Mouse (Mus musculus): ENCODE results near the gene Sept1. TPM values are rescaled to one million over a fixed set of nuclear protein-coding genes. Genes with fewer than 3 reads are reported as not detected.
"Not testable (repeated sequence)": the region's sequence is repeated elsewhere in the genome, so short reads cannot be mapped to it uniquely, and the experiment has no call there.

Sept1 gene
- total RNA-seq, 2 experiments from 2014 or later, result 12.6 to 14.5 TPM

GRCm38 (mm10) chr7:127253821-127254769 is 21.2 kb upstream of the Sept1 start:
- peak; percentile 79 to 80 for DNase-seq (ENCODE audit: low spot score in 2 of 2)

- DNase-seq (ENCODE audit: low spot score in 2 of 2), result no peak
These were observed 20.4 kb upstream of the Sept1 start for GRCm38 (mm10) chr7:127253341-127253740.

- DNase-seq (ENCODE audit: low spot score in 2 of 2), result no peak
These were observed 19.5 kb upstream of the Sept1 start for GRCm38 (mm10) chr7:127252414-127252813.

GRCm38 (mm10) chr7:127250511-127250910 is 17.6 kb upstream of the Sept1 start:
- not testable (repeated sequence) for DNase-seq (ENCODE audit: low spot score in 2 of 2)

- no peak for DNase-seq (ENCODE audit: low spot score in 2 of 2)
These were observed 12.0 kb upstream of the Sept1 start for GRCm38 (mm10) chr7:127244658-127245510.

- peak; percentile 90 to 91 for DNase-seq (ENCODE audit: low spot score in 2 of 2)
These were observed 11.1 kb upstream of the Sept1 start, which contains the start of gene Zfp771 for GRCm38 (mm10) chr7:127243870-127244657. TSS of gene Zfp771 (plus strand) at chr7:127244274.

GRCm38 (mm10) chr7:127243361-127243867 is 10.5 kb upstream of the Sept1 start:
- DNase-seq (ENCODE audit: low spot score in 2 of 2), result no peak

- DNase-seq (ENCODE audit: low spot score in 2 of 2), result no peak
These were observed 1.8 kb upstream of the Sept1 start for GRCm38 (mm10) chr7:127234777-127235176.

GRCm38 (mm10) chr7:127233765-127234164 is 835 bp upstream of the Sept1 start:
- no peak for DNase-seq (ENCODE audit: low spot score in 2 of 2)

- DNase-seq (ENCODE audit: low spot score in 2 of 2), result no peak
These were observed 429 bp upstream of the Sept1 start for GRCm38 (mm10) chr7:127233368-127233749.

GRCm38 (mm10) chr7:127231826-127232621 is 906 bp downstream of the Sept1 start:
- no peak for DNase-seq (ENCODE audit: low spot score in 2 of 2)

- no peak for DNase-seq (ENCODE audit: low spot score in 2 of 2)
These were observed 1.6 kb downstream of the Sept1 start for GRCm38 (mm10) chr7:127231376-127231775.

- DNase-seq (ENCODE audit: low spot score in 2 of 2), result peak; percentile 57 to 68
These were observed 4.2 kb downstream of the Sept1 start for GRCm38 (mm10) chr7:127228615-127229303.

GRCm38 (mm10) chr7:127225147-127225995 is 7.6 kb downstream of the Sept1 start:
- DNase-seq (ENCODE audit: low spot score in 2 of 2), result no peak

- DNase-seq (ENCODE audit: low spot score in 2 of 2), result no peak
These were observed 8.3 kb downstream of the Sept1 start for GRCm38 (mm10) chr7:127224616-127225015.

- DNase-seq (ENCODE audit: low spot score in 2 of 2), result no peak
These were observed 9.1 kb downstream of the Sept1 start for GRCm38 (mm10) chr7:127223515-127224478.

- no peak for DNase-seq (ENCODE audit: low spot score in 2 of 2)
These were observed 9.8 kb downstream of the Sept1 start for GRCm38 (mm10) chr7:127223106-127223505.

All from adrenal gland, postnatal 4 days (tissue).